Mouse (Mus musculus) embryonic fibroblast, embryonic 13.5 days (primary cell): ENCODE results near the gene Dpm2.

Experiments used
- CTCF ChIP-seq: IDR thresholded peaks from 2 replicates; pipeline ENCODE4 v1.5.1; 2011; ENCODE audit warnings: mild to moderate bottlenecking, control low read depth, low read length, moderate library complexity, borderline replicate concordance; ENCODE audit not compliant: insufficient read depth
- POLR2A ChIP-seq: IDR thresholded peaks from 2 replicates; pipeline ENCODE4 v1.6.1; 2011; ENCODE audit warnings: low read depth, mild to moderate bottlenecking, control low read depth, low read length, moderate library complexity

GRCm38 (mm10) chr2:32596725-32597124, 26.1 kb downstream of the Dpm2 start:
- TF ChIP-seq CTCF (no peak), POLR2A (no peak)
